Mouse (Mus musculus) erythroblast, embryonic 14.5 days (primary cell): ENCODE data around the gene Odf4. TPM values are rescaled to one million over a fixed set of nuclear protein-coding genes. Genes with fewer than 3 reads are reported as not detected.

ENCODE experiments used
- H3K27me3 ChIP-seq: 2 replicates; pipeline ENCODE4 v1.6.1; 2012; ENCODE audit warnings: inconsistent platforms; ENCODE audit not compliant: control insufficient read depth
- H3K36me3 ChIP-seq: 2 replicates; pipeline ENCODE4 v1.6.1; 2012; ENCODE audit warnings: mild to moderate bottlenecking, inconsistent platforms; ENCODE audit not compliant: control insufficient read depth
- H3K4me1 ChIP-seq: 2 replicates; pipeline ENCODE4 v1.6.1; 2012; ENCODE audit warnings: inconsistent platforms; ENCODE audit not compliant: control insufficient read depth
- H3K4me3 ChIP-seq: replicated peaks from 2 replicates; pipeline ENCODE3; 2012; ENCODE audit warnings: moderate library complexity, mild to moderate bottlenecking, inconsistent platforms
- H3K9me3 ChIP-seq: 2 replicates; pipeline ENCODE4 v1.6.1; 2012; ENCODE audit warnings: low read length, inconsistent platforms, mixed read lengths; ENCODE audit not compliant: control insufficient read depth
- GATA1 ChIP-seq: IDR thresholded peaks from 2 replicates; pipeline ENCODE4 v1.6.1; 2012; ENCODE audit warnings: low read length, inconsistent platforms, mixed read lengths
- TAL1 ChIP-seq: IDR thresholded peaks from 3 replicates; pipeline ENCODE4 v1.6.1; 2012; ENCODE audit warnings: low read length, inconsistent platforms, mixed read lengths
- polyA plus RNA-seq: library from polyadenylated mRNA; stranded (reverse); fragments of >175 nt; gene quantifications from 2 replicates; pipeline ENCODE4 v1.2.3, GENCODE M21; 2012

Odf4 gene
- polyA plus RNA-seq, 1 experiment: not detected

- no peak for TF ChIP-seq TAL1
- no peak for TF ChIP-seq GATA1
- H3K36me3 ChIP-seq: no peaks in the 10 kb centered on the region
- H3K27me3 ChIP-seq: no peaks in the 10 kb centered on the region
These were observed 7.1 kb upstream of the Odf4 start for GRCm38 (mm10) chr11:68933885-68934507.

DNA sequence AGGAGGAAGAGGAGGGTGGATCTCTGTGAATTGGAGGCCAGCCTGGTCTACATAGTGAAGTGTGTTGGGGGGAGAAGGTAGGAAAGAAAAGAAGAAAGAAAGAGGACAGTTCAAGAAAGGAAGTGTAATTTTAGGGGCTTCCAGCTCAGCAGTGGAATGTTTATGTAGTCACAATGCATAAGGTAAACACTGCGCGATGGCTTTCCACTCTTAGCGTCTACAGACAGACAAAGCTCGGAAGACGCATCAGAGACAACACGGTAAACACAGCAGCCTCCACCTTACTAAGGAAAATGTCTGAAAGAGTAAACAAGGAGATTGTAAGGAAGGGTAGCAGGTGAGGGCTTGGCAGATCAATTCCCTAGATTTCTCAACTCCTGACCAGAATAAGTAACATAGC, 3.1 kb upstream of the Odf4 start:
- H3K4me1 ChIP-seq: no peaks in the 10 kb centered on the region
- H3K9me3 ChIP-seq: no peaks in the 10 kb centered on the region
- peaks cover 2% of the 10 kb centered on the region; the same call in 1 of the 2 replicates for H3K27me3 ChIP-seq
- no peak overlapping the region for H3K4me3 ChIP-seq
- H3K36me3 ChIP-seq: no peaks in the 10 kb centered on the region
- TF ChIP-seq GATA1: no peak

More at GRCm38 (mm10) chr11:68933885-68934507, 7.1 kb upstream of the Odf4 start:
- no peak overlapping the region for H3K4me3 ChIP-seq
- H3K4me1 ChIP-seq: no peaks in the 10 kb centered on the region; the same call in 1 of the 2 replicates
- no peaks in the 10 kb centered on the region for H3K9me3 ChIP-seq

- Histone ChIP-seq H3K36me3 (no peaks in the 10 kb centered on the region), H3K4me3 (no peak overlapping the region), H3K27me3 (peaks cover 6% of the 10 kb centered on the region; the same call in 1 of the 2 replicates), H3K4me1 (peaks cover 6% of the 10 kb centered on the region), H3K9me3 (no peaks in the 10 kb centered on the region)
- TF ChIP-seq TAL1 (no peak), GATA1 (no peak)
These were observed 2.1 kb downstream of the Odf4 start for GRCm38 (mm10) chr11:68924749-68925148.

DNA sequence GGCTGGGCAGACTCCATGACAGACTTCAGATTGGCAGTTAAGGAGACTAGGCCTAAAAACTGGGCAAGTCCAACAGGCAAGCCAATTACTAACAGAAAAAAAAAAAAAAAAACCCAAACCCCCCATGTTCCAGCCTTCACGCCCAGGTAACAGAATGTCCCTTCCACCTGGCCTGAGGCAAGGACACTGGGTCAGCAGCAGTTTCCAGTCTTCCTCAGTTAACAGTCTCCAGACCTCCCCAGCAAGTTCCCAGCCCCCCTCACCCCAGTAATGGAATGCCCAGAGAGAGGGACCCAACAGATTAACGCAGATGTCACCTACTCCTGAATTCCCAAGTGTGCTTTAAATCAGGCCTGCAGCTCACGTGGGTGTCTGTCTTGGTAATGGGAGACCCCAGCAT, 3.7 kb downstream of the Odf4 start:
- Histone ChIP-seq H3K27me3 (peaks cover 6% of the 10 kb centered on the region; the same call in 1 of the 2 replicates), H3K36me3 (no peaks in the 10 kb centered on the region), H3K4me1 (peaks cover 6% of the 10 kb centered on the region), H3K9me3 (no peaks in the 10 kb centered on the region), H3K4me3 (no peak overlapping the region)
- TF ChIP-seq TAL1: no peak
- TF ChIP-seq GATA1: no peak

DNA sequence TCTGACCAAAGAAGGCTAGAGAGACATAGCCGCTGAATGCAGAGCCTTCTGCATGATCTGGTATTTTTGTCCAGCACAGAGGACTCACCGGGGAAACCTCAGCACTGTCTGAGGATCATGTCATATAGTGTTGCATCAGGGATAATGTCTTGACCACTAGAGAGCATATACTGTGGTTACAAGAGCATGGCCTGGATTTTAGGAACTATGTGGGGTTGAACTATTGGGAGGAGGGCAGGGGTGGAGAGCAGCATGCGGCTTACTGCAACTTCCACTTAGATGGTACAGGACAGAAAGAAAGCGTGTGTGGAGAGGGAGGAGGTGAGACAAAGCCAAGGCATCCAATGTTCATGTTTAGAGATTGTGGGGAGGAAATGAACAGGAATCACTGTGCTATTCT, 12.3 kb downstream of the Odf4 start:
- no peaks in the 10 kb centered on the region for H3K36me3 ChIP-seq
- peaks cover 27% of the 10 kb centered on the region for H3K27me3 ChIP-seq
- TF ChIP-seq GATA1: no peak
- no peak for TF ChIP-seq TAL1
- H3K4me3 ChIP-seq: no peak overlapping the region
- no peaks in the 10 kb centered on the region for H3K4me1 ChIP-seq
- peaks cover 5% of the 10 kb centered on the region for H3K9me3 ChIP-seq

DNA sequence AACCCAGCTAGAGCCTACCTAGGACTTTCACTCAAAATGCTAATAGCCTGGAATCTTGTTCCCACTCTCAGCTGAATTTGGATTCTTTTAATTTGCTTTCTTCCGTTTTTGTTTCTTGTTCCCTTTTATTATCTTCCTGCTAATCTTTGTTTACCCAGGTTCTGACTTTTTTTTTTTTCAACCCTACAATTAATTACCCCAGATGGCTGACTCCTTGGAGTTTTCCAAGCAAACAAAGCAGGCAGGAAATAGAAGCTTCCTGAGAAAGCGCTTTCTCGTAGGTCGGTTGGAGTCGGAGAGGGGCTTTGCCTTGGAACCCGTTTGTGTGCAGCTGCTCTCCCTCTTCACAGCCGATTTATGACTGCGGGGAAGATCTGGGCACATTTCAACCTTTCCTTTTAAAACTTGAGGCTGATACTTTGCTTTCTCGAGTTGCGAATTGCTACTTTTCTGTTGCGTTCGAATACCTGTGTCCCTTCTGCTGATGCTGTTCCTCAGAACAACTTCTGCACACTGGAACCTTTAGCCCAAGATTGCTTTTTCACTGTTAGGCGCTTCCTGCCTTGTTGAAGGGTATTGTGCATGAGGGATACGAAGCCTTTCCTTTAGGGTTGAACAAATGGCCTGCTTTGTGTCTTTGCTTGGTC, 15.2 kb downstream of the Odf4 start:
- H3K4me1 ChIP-seq: peaks cover 8% of the 10 kb centered on the region
- TF ChIP-seq TAL1 (no peak), GATA1 (no peak)
- H3K4me3 ChIP-seq: no peak overlapping the region
- H3K36me3 ChIP-seq: peaks cover 10% of the 10 kb centered on the region
- peaks cover 27% of the 10 kb centered on the region for H3K27me3 ChIP-seq
- H3K9me3 ChIP-seq: peaks cover 5% of the 10 kb centered on the region

GRCm38 (mm10) chr11:68908846-68909503, 17.9 kb downstream of the Odf4 start:
- peaks cover 5% of the 10 kb centered on the region for H3K9me3 ChIP-seq
- H3K27me3 ChIP-seq: peaks cover 25% of the 10 kb centered on the region
- TF ChIP-seq GATA1 (no peak), TAL1 (no peak)
- H3K36me3 ChIP-seq: peaks cover 35% of the 10 kb centered on the region
- peaks cover 8% of the 10 kb centered on the region for H3K4me1 ChIP-seq
- H3K4me3 ChIP-seq: no peak overlapping the region

DNA sequence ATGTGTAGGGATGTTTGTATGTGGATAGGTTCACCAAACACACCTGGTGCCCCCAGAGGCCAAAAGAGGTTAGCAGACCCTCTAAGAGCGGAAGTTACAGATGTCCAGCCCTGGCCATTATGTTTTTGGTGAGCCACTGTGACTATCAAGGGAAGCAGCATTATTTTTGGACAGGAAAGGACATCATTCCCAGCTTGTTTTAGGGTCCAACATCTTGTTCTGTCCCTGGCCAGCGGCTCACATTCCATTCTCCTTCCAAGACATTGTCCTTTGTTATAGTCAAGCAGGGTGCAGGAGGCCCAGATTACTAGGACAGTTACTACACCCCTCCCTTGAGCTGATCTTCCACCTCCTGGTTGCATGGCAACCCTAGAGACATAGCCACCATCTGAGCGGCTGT, 19.6 kb downstream of the Odf4 start:
- Histone ChIP-seq H3K9me3 (no peaks in the 10 kb centered on the region; the same call in 1 of the 2 replicates), H3K4me1 (peaks cover 16% of the 10 kb centered on the region), H3K4me3 (no peak overlapping the region), H3K27me3 (peaks cover 14% of the 10 kb centered on the region), H3K36me3 (peaks cover 52% of the 10 kb centered on the region)
- TF ChIP-seq TAL1: no peak
- no peak for TF ChIP-seq GATA1

- peaks cover 5% of the 10 kb centered on the region for H3K27me3 ChIP-seq
- H3K4me3 ChIP-seq: no peak overlapping the region
- no peaks in the 10 kb centered on the region for H3K9me3 ChIP-seq
- H3K4me1 ChIP-seq: peaks cover 16% of the 10 kb centered on the region
- peaks cover 52% of the 10 kb centered on the region for H3K36me3 ChIP-seq
- TF ChIP-seq TAL1: no peak
These were observed 20.5 kb downstream of the Odf4 start for GRCm38 (mm10) chr11:68906461-68906790.
